Mouse (Mus musculus) spleen, adult 2 months (tissue): ENCODE measurements around the gene Tmprss2. TPM values are rescaled to one million over a fixed set of nuclear protein-coding genes. Genes with fewer than 3 reads are reported as not detected.

ENCODE experiments used
- DNase-seq, 2 experiments: peaks; one replicate each; pipeline versions ENCODE4 v3.0.0 to v3.0.0-alpha.2; 2012 to 2021; ENCODE audit warnings: low spot score in 2 of 2, low read depth in 1 of 2
- H3K27ac ChIP-seq: fragments of 200-500 bp; 2 replicates; pipeline ENCODE4 v1.5.1; 2012; ENCODE audit warnings: low read length, inconsistent platforms; ENCODE audit not compliant: insufficient read depth
- H3K27me3 ChIP-seq: fragments of 200-500 bp; 2 replicates; pipeline ENCODE4 v1.6.1; 2012; ENCODE audit warnings: mild to moderate bottlenecking, moderate library complexity, low read length, inconsistent platforms; ENCODE audit not compliant: control insufficient read depth, insufficient read depth
- H3K36me3 ChIP-seq: fragments of 200-500 bp; 2 replicates; pipeline ENCODE4 v1.6.1; 2012; ENCODE audit warnings: mild to moderate bottlenecking, low read length, inconsistent platforms; ENCODE audit not compliant: control insufficient read depth, insufficient read depth
- H3K4me1 ChIP-seq: fragments of 200-500 bp; 2 replicates; pipeline ENCODE4 v1.6.1; 2011; ENCODE audit warnings: inconsistent platforms; ENCODE audit not compliant: control insufficient read depth, insufficient read depth, insufficient read length
- H3K4me3 ChIP-seq: fragments of 200-500 bp; 2 replicates; pipeline ENCODE4 v1.5.1; 2011; ENCODE audit warnings: mild to moderate bottlenecking, inconsistent platforms; ENCODE audit not compliant: insufficient read depth, insufficient read length; ENCODE audit errors: extremely low read depth
- CTCF ChIP-seq: fragments of 200-500 bp; IDR thresholded peaks from 2 replicates; pipeline ENCODE4 v1.5.1; 2011; ENCODE audit warnings: mild to moderate bottlenecking, inconsistent platforms; ENCODE audit not compliant: insufficient read depth, insufficient read length, insufficient replicate concordance; ENCODE audit errors: extremely low read depth
- POLR2A ChIP-seq: fragments of 200-500 bp; IDR thresholded peaks from 2 replicates; pipeline ENCODE4 v1.6.1; 2011; ENCODE audit warnings: low read depth, low read length, inconsistent platforms
- WGBS: fragments of 180-500 bp; shearing (Covaris S2); methylation state at CpG from one replicate; pipeline ENCODE4 v1.1.7; 2018; 5-methylcytosine and 5-hydroxymethylcytosine counted together
- polyA plus RNA-seq: library from polyadenylated mRNA; depleted of rRNA; stranded (reverse); fragments of >200 nt; gene quantifications from 2 replicates; pipeline ENCODE4 v1.2.3, GENCODE M21; 2012; rRNA removed

The Tmprss2 gene
- polyA plus RNA-seq: 0.12 and 0.13 TPM in 2 replicates

GRCm38 (mm10) chr16:97610939-97611338 is at the start of gene Tmprss2:
TSS of gene Tmprss2 (minus strand) at chr16:97611195.
- Histone ChIP-seq H3K4me3 (no peak within 1 kb of the TSS), H3K27ac (no peak within 1 kb of the TSS)
- no peak for DNase-seq

GRCm38 (mm10) chr16:97659225-97659658 is 48.2 kb upstream of the Tmprss2 start:
- no peak for DNase-seq
- H3K36me3 ChIP-seq: no peaks in the 10 kb centered on the region
- H3K4me1 ChIP-seq: no peaks in the 10 kb centered on the region
- 65% methylated on average over 1 of the region's 1 CpGs for WGBS
- no peaks in the 10 kb centered on the region for H3K27me3 ChIP-seq
- TF ChIP-seq POLR2A (no peak), CTCF (no peak)
- H3K4me3 ChIP-seq: no peak overlapping the region
- H3K27ac ChIP-seq: no peak overlapping the region

More at GRCm38 (mm10) chr16:97610939-97611338, at the start of gene Tmprss2:
- TF ChIP-seq POLR2A (no peak), CTCF (no peak)
- WGBS: 6% methylated on average over 30 of the region's 30 CpGs
- Histone ChIP-seq H3K36me3 (no peaks in the 10 kb centered on the region), H3K27me3 (peaks cover 6% of the 10 kb centered on the region), H3K4me1 (no peaks in the 10 kb centered on the region)

GRCm38 (mm10) chr16:97658481-97658880 is 47.5 kb upstream of the Tmprss2 start:
- WGBS: 62% methylated on average over 6 of the region's 6 CpGs
- Histone ChIP-seq H3K36me3 (no peaks in the 10 kb centered on the region), H3K27ac (no peak overlapping the region), H3K27me3 (no peaks in the 10 kb centered on the region), H3K4me1 (no peaks in the 10 kb centered on the region), H3K4me3 (no peak overlapping the region)
- TF ChIP-seq CTCF (no peak), POLR2A (no peak)
- no peak for DNase-seq

- Histone ChIP-seq H3K27me3 (no peaks in the 10 kb centered on the region), H3K27ac (no peak overlapping the region), H3K4me3 (no peak overlapping the region), H3K36me3 (no peaks in the 10 kb centered on the region), H3K4me1 (no peaks in the 10 kb centered on the region)
- no peak for DNase-seq
- TF ChIP-seq POLR2A (no peak), CTCF (no peak)
- 75% methylated on average over 2 of the region's 2 CpGs for WGBS
Observed at GRCm38 (mm10) chr16:97655800-97656199, 44.8 kb upstream of the Tmprss2 start.

GRCm38 (mm10) chr16:97649522-97650188 is 38.7 kb upstream of the Tmprss2 start:
- Histone ChIP-seq H3K27me3 (no peaks in the 10 kb centered on the region), H3K27ac (no peak overlapping the region), H3K36me3 (no peaks in the 10 kb centered on the region), H3K4me3 (no peak overlapping the region), H3K4me1 (no peaks in the 10 kb centered on the region)
- no peak for DNase-seq
- TF ChIP-seq CTCF (no peak), POLR2A (no peak)
- 77% methylated on average over 9 of the region's 9 CpGs for WGBS

GRCm38 (mm10) chr16:97644681-97645080 is 33.7 kb upstream of the Tmprss2 start:
- Histone ChIP-seq H3K4me1 (no peaks in the 10 kb centered on the region), H3K36me3 (no peaks in the 10 kb centered on the region), H3K27me3 (no peaks in the 10 kb centered on the region), H3K27ac (no peak overlapping the region), H3K4me3 (no peak overlapping the region)
- TF ChIP-seq POLR2A: no peak
- TF ChIP-seq CTCF: no peak
- no peak for DNase-seq

GRCm38 (mm10) chr16:97639630-97640029 is 28.6 kb upstream of the Tmprss2 start:
- no peak overlapping the region for H3K4me3 ChIP-seq
- no peaks in the 10 kb centered on the region for H3K27me3 ChIP-seq
- TF ChIP-seq CTCF (no peak), POLR2A (no peak)
- H3K27ac ChIP-seq: no peak overlapping the region
- H3K36me3 ChIP-seq: no peaks in the 10 kb centered on the region
- DNase-seq: no peak
- H3K4me1 ChIP-seq: no peaks in the 10 kb centered on the region
- WGBS: 88% methylated on average over 3 of the region's 3 CpGs
